Mouse (Mus musculus) bone marrow macrophage, adult 2 months (primary cell): ENCODE measurements around the gene Eif3b. TPM values are rescaled to one million over a fixed set of nuclear protein-coding genes. Genes with fewer than 3 reads are reported as not detected.

Experiments
- H3K27ac ChIP-seq: 2 replicates; pipeline ENCODE4 v1.5.1; 2012; ENCODE audit warnings: low read depth, low read length; ENCODE audit not compliant: insufficient read depth
- H3K4me1 ChIP-seq: 2 replicates; pipeline ENCODE4 v1.6.1; 2012; ENCODE audit warnings: low read length; ENCODE audit not compliant: control insufficient read depth, insufficient read depth
- H3K4me3 ChIP-seq: 2 replicates; pipeline ENCODE4 v1.5.1; 2012; ENCODE audit warnings: mild to moderate bottlenecking, low read length, moderate library complexity; ENCODE audit not compliant: insufficient read depth
- CTCF ChIP-seq: IDR thresholded peaks from 2 replicates; pipeline ENCODE4 v1.5.1; 2012; ENCODE audit warnings: low read depth, mild to moderate bottlenecking, low read length, moderate library complexity
- POLR2A ChIP-seq: IDR thresholded peaks from 2 replicates; pipeline ENCODE4 v1.6.1; 2012; ENCODE audit warnings: mild to moderate bottlenecking, low read depth, low read length, borderline replicate concordance
- polyA plus RNA-seq: library from polyadenylated mRNA; stranded (reverse); fragments of >200 nt; gene quantifications from 2 replicates; pipeline ENCODE4 v1.2.4, GENCODE M21; 2012; ENCODE audit not compliant: missing spikeins, insufficient read depth, insufficient read length

Gene Eif3b
- polyA plus RNA-seq, 1 experiment = 87.0 TPM

DNA sequence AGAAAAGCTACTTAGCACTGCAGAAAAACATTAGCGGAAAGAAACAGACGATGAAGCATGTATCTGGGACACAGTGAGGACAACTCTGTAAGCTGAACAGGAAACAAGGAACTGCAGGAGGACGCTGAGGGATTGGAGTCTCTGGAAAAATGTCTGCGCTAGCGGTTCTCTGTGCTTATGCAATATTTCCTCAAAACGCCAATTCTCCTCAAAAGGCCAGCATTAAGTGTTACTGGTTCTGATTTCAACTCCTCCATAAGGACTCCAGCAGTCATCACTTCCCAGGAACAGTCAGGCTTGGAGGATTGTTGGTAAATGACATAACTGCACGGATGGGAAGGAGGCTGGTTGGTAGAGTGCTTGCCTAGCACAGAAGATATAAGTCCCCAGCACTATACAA, 38.0 kb upstream of the Eif3b start:
- TF ChIP-seq CTCF (no peak), POLR2A (no peak)
- Histone ChIP-seq H3K4me1 (peaks cover 67% of the 10 kb centered on the region), H3K27ac (peak overlapping the region; percentile 54), H3K4me3 (no peak overlapping the region)

DNA sequence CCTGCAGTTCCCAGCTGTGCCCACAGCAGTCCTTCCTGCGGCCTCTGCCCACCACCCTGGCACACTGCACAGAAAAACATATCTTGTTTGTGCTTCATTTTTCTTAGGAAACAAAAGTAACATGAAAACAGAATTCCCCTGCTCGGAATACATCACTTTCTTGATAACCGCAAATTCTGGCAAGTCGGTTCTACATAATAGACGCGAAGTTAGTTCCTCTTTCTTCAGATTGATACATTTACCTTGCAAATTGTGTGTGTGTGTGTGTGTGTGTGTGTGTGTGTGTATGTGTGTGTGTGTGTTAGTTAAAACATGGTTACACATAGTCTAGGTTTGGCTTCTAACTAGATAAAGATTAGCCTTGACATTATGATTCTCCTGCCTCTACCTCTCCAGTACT, 36.4 kb upstream of the Eif3b start:
- H3K4me3 ChIP-seq = peak overlapping the region; percentile 11; the same call in 1 of the 2 replicates

DNA sequence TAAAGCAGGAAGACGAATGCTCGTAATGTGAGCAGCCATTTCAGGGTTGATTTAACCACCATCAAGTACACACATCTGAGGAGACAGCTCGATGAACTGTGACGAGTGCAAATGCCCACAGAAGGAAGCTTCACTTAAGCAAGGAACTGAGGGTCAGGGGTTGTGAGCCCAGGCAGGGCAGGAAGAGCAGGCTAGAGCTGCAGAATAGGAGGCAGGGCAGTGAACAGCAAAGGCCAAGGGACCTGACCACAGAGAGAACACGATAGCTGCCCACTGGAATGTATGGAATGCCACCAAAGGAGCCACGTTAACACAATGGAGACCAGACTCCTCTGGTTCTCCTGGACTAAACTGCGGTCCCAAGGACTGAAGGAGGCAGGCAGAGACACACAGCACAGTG, 35.6 kb upstream of the Eif3b start:
- Histone ChIP-seq H3K4me1 (peaks cover 65% of the 10 kb centered on the region), H3K4me3 (no peak overlapping the region), H3K27ac (no peak overlapping the region; the same call in 1 of the 2 replicates)
- no peak for TF ChIP-seq POLR2A
- no peak for TF ChIP-seq CTCF

More for the DNA sequence above, 36.4 kb upstream of the Eif3b start:
- TF ChIP-seq CTCF (no peak), POLR2A (no peak)
- peak overlapping the region; percentile 54 for H3K27ac ChIP-seq
- peaks cover 74% of the 10 kb centered on the region for H3K4me1 ChIP-seq

DNA sequence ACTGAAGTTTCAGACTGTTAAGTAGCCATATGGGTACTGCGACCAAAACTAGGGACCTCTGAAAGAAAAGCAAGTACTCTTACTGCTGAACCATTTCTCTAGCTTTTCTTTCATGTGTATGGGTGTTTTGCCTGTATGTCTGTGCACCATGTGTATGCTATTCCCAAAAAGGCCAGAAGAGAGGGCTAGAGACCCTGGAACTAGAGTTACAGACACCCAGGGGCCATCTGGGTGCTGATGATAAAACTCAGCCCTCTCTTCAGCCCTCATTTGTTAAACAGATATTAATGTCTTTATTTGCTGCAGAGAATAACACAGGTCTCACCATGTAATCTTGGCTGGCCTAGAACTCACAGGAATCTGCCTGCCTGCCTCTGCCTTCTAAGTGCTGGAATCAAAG, 34.7 kb upstream of the Eif3b start:
- no peak overlapping the region for H3K27ac ChIP-seq
- TF ChIP-seq POLR2A = no peak
- TF ChIP-seq CTCF = no peak
- peaks cover 62% of the 10 kb centered on the region for H3K4me1 ChIP-seq
- H3K4me3 ChIP-seq = no peak overlapping the region

DNA sequence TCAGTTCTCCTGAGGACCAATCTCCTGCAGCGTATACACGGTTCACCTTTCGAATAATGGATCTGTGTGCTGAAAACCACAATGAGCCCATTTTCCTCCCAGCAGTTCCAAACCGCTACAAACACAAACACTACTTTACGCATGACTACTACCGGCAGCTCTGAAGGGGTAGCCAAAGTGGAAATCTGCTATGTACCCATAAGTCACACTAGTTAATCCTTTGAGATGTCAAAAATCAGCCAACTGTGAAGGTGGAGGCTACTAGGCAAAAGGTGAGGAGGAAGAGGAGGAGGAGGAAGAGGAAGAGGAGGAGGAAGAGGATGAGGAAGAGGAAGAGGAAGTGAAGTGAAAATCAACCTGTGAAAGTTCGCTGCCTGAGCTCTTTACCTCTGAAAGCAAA, 31.9 kb upstream of the Eif3b start:
- Histone ChIP-seq H3K4me1 (peaks cover 65% of the 10 kb centered on the region), H3K27ac (no peak overlapping the region), H3K4me3 (peak overlapping the region; percentile 91)
- no peak for TF ChIP-seq CTCF

DNA sequence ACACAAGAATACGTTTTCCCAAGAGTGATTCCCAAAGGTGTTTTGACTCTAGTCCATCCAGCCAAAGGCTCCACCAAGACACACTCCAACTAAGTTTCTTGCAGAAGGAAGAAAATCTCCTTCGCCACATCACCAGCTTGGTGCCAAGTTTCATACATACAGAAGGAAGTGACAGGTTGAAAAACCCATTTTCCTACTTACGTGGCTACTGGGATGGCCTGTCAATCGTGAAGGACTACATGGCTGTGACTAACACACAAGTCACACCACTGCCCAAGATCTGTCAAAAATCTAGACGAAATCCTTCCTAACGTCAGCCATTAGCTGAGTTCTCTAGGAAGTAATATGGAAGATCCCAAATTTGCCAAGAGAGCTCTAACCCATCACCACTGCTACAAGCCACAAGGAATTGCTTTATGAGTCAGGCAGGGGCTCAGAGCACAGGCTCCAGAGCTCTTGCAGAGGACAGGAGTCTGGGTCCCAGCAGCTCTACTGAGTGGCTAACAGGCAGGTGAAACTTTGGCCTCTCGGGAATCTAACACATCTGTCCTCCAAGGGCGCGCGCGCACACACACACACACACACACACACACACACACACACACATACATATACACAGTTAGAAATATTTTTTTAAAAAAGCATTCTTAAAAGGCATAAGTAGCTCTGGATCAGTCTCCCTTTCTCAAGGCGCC, 31.2 kb upstream of the Eif3b start:
- Histone ChIP-seq H3K27ac (peak overlapping the region; percentile 77), H3K4me3 (peak overlapping the region; percentile 91), H3K4me1 (peaks cover 62% of the 10 kb centered on the region)
- TF ChIP-seq CTCF = no peak
- no peak for TF ChIP-seq POLR2A

DNA sequence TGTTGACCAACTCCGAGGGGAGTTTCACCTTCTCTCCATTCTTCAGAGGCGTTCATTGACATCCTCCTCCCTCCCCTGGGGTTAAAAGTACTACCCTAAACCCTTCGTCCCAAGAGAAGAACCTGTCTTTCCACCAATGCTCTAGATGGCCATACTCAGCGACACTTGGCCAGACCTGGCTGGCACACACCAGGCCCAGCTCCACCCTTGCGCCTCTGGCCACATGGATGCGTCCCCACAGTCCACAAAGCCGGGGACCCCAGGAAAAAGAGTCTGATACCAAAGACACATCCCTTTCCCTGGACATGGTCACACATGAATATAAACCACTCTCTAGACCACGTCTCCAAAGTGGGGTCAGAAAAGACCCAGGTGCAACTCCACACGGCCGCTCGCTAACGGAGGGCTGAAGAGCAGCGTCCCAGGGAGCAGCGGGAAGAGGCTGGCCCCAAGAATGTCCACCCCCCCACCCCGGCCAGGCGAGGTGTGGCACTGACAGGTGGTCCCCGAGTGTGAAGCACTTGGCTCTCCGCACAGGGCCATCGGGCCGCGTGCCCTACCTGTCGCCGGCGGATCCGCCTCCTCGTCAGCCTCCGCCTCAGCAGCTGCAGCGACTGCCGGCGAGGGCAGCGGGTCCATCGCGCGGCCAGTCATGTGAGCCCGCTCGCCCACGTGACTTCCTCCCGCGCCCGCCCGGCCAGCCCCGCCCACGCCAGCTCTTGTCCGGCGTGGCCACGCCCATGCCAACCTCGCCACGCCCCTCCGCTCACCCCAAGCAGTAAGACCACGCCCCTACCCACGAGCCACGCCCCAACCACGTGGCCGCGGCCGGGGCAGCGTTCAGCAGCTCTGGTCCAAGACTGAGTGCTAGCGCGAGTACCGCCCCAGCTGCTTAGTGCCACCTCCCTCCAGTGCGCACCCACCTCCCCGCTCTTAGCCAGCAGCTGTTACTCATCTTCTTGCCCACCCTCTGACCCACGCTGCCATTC, 30.2 kb upstream of the Eif3b start, which contains the start of gene Snx8:
Gene Snx8 (minus strand): TSS at position 675 of the 989 bp plus-strand sequence.
- TF ChIP-seq POLR2A = no peak
- TF ChIP-seq CTCF = no peak
- H3K4me3 ChIP-seq = peak within 1 kb of the TSS; percentile 91
- peak within 1 kb of the TSS; percentile 77 for H3K27ac ChIP-seq
- peaks cover 65% of the 10 kb centered on the region for H3K4me1 ChIP-seq

DNA sequence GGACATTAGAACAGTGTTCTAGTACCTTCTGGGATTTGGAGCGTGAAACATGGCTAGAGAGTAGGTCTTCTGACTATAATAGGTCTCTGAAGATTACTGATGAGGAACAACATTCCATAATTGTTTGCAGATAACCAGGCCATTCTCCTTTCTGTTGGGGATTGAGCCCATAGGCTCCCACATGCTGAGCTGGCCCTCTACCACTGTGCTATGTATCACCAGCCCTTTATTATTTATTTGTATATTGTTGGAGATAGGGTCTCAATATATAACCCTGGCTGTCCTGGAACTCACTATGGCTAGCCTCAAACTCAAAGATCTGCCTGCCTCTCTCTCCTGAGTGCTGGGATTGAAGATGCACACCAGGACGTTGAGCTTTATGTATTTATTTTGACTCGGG, 29.5 kb upstream of the Eif3b start:
- Histone ChIP-seq H3K4me3 (peak overlapping the region; percentile 33; the same call in 1 of the 2 replicates), H3K27ac (peak overlapping the region; percentile 41), H3K4me1 (peaks cover 59% of the 10 kb centered on the region)
- TF ChIP-seq POLR2A (no peak), CTCF (0 out of 2 replicates have a peak, but pooled peaks have one; percentile 17)

DNA sequence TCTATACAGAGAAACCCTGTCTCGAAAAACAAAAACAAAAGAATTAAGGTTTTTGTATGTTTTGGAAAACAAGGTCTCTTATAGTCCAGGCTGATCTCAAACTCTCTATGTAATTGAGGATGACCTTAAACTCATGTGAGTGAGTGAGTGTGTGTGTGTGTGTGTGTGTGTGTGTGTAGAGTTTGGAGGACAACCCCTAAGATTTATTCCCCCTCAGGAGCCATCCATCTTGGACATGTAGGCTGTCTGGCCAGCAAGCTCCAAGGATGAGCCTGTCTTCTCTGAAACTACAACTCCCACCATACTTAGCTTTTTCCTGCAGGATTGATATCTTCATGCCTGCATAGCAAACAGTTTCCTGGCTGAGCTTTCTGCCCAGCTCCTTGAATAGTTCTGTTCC, 27.7 kb upstream of the Eif3b start:
- Histone ChIP-seq H3K27ac (peak overlapping the region; percentile 96), H3K4me3 (no peak overlapping the region), H3K4me1 (peaks cover 50% of the 10 kb centered on the region)
- no peak for TF ChIP-seq POLR2A
- TF ChIP-seq CTCF = no peak
